Mouse (Mus musculus) heart, embryonic 12.5 days (tissue): ENCODE data around the gene Qdpr. TPM values are rescaled to one million over a fixed set of nuclear protein-coding genes. Genes with fewer than 3 reads are reported as not detected.
A peak's percentile ranks its signal among the peaks of the same experiment; 100 is the strongest.

Source experiments
- ATAC-seq: fragments of 200-750 bp; cut with Nextera tagmentation; 2 replicates; pipeline ENCODE4 v1.8.0; 2017; ENCODE audit warnings: moderate TSS enrichment, moderate library complexity; ENCODE audit not compliant: insufficient number of reproducible peaks, low FRiP score
- H3K27ac ChIP-seq: fragments of 300-500 bp; sonication (generic); 2 replicates; pipeline ENCODE4 v1.5.1; 2016; ENCODE audit warnings: mild to moderate bottlenecking, moderate library complexity; ENCODE audit not compliant: poor library complexity, severe bottlenecking
- H3K27me3 ChIP-seq: fragments of 300-500 bp; sonication (generic); replicated peaks from 2 replicates; pipeline ENCODE4 v1.6.1; 2016; ENCODE audit warnings: mild to moderate bottlenecking, moderate library complexity
- H3K36me3 ChIP-seq: fragments of 300-500 bp; sonication (generic); 2 replicates; pipeline ENCODE4 v1.6.1; 2016; ENCODE audit warnings: mild to moderate bottlenecking, moderate library complexity
- H3K4me1 ChIP-seq: fragments of 300-500 bp; sonication (generic); replicated peaks from 2 replicates; pipeline ENCODE4 v1.6.1; 2016; ENCODE audit warnings: mild to moderate bottlenecking
- H3K4me2 ChIP-seq: fragments of 300-500 bp; sonication (generic); 2 replicates; pipeline ENCODE4 v1.6.1; 2016; ENCODE audit warnings: mild to moderate bottlenecking, moderate library complexity
- H3K4me3 ChIP-seq: fragments of 300-500 bp; sonication (generic); 2 replicates; pipeline ENCODE4 v1.5.1; 2016; ENCODE audit warnings: mild to moderate bottlenecking
- H3K9ac ChIP-seq: fragments of 300-500 bp; sonication (generic); 2 replicates; pipeline ENCODE4 v1.6.1; 2016; ENCODE audit warnings: mild to moderate bottlenecking, moderate library complexity
- H3K9me3 ChIP-seq: fragments of 300-500 bp; sonication (generic); replicated peaks from 2 replicates; pipeline ENCODE4 v1.6.1; 2016; ENCODE audit warnings: mild to moderate bottlenecking, moderate library complexity
- WGBS: fragments of 180-500 bp; shearing (Covaris S2); methylation state at CpG from one replicate; pipeline ENCODE4 v1.1.7; 2016; 5-methylcytosine and 5-hydroxymethylcytosine counted together
- polyA plus RNA-seq: library from polyadenylated mRNA; unstranded; fragments of >200 nt; fragmentation: Nextera tagmentation; extraction: Ambion mirVana; gene quantifications from 2 replicates; pipeline ENCODE4 v1.2.1, GENCODE M21; 2016

Qdpr gene
- polyA plus RNA-seq, 1 experiment from 2014 or later, result 83.9 TPM

DNA sequence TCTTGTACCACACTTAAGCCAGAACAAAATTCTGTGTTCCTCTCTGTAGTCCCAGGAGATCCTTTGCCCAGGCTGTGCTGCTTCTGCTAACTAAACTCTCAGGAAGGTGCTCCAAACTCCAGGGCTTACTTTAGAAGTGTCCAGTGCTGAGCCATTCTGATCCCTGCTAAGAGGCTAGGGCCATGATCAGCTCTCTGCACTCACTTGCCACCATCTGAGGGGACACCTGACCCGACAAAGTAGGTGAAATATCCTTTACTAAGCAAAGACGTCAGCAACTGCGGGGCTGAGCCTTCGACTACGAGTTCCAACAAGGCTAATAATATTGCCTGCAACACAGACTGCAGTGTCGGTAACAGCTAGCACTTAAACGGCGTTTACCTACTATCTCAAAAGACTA lies 830 bp downstream of the Qdpr start:
- Histone ChIP-seq H3K4me1 (peaks cover 10% of the 10 kb centered on the region), H3K36me3 (peaks cover 10% of the 10 kb centered on the region), H3K27me3 (peaks cover 8% of the 10 kb centered on the region; the same call in 1 of the 2 replicates), H3K27ac (no peak overlapping the region), H3K4me3 (peak overlapping the region; percentile 67), H3K9me3 (no peaks in the 10 kb centered on the region), H3K9ac (peak overlapping the region; percentile 81; the same call in 1 of the 2 replicates), H3K4me2 (peak overlapping the region; percentile 87)
- ATAC-seq, result no peak
- 1% methylated on average over 8 of the region's 8 CpGs for WGBS

DNA sequence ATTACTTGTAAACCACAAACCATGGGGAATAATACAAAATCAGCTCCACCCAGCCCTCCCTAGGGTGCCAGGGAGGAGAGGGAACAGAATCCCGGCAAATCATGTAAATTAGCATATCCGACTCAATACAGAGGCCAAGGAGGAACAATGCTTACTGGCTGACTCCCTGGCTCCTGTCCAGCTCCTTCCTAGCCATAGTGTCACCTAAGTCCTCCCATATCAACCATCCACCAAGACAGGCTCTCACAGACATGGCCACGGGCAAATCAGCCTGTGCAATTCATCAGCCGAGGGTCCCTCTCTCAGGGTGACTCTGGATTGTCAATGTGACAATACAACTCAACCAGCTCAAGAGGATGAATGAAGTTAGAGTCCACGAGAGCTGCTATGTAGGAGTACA lies 1.4 kb downstream of the Qdpr start:
- Histone ChIP-seq H3K4me1 (peaks cover 10% of the 10 kb centered on the region), H3K9ac (0 out of 2 replicates have a peak overlapping the region, but pooled peaks have one; percentile 81), H3K36me3 (peaks cover 15% of the 10 kb centered on the region), H3K9me3 (no peaks in the 10 kb centered on the region), H3K4me3 (peak overlapping the region; percentile 67), H3K4me2 (peak overlapping the region; percentile 87), H3K27ac (no peak overlapping the region), H3K27me3 (0 out of 2 replicates have a peak, but pooled peaks cover 6% of the 10 kb centered on the region)
- 46% methylated on average over 5 of the region's 5 CpGs for WGBS
- ATAC-seq, result no peak

DNA sequence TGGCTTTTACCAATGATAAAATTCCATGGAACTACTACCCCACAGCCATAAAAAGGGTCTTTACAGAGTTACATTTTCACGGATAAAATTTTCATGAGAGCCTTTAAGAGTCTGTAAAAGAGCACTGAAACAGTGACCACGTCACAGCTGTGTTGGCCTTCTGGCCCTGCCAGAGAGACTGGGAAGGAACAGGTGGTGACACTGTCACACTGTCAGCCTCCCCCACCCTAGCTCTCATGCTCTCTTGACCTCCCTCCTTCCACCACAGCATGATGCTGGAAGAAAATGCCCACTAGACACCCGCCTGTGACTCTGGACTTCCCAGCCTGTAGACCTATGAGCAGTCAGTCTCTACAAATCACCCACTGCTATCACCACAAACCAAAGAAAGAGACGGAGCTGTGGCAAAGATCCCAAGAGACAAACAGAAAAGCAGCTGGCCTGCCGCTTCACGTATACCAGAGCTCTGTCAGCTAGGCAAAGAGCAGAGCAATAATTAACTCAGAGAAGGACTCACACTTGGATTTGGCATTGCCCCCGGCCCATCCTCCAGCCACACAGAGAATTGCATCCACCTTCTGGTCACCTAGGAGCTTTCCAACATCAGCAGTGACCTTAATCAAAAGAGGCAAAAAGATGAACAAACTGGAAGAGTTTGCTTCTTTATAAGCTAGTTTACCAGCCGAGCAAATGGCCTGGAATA lies 5.8 kb downstream of the Qdpr start:
- Histone ChIP-seq H3K4me1 (peaks cover 9% of the 10 kb centered on the region), H3K4me2 (no peak overlapping the region), H3K9ac (no peak overlapping the region), H3K27ac (no peak overlapping the region), H3K9me3 (no peaks in the 10 kb centered on the region), H3K36me3 (peaks cover 29% of the 10 kb centered on the region), H3K27me3 (no peaks in the 10 kb centered on the region), H3K4me3 (no peak overlapping the region)
- 83% methylated on average over 8 of the region's 8 CpGs for WGBS
- ATAC-seq, result no peak

DNA sequence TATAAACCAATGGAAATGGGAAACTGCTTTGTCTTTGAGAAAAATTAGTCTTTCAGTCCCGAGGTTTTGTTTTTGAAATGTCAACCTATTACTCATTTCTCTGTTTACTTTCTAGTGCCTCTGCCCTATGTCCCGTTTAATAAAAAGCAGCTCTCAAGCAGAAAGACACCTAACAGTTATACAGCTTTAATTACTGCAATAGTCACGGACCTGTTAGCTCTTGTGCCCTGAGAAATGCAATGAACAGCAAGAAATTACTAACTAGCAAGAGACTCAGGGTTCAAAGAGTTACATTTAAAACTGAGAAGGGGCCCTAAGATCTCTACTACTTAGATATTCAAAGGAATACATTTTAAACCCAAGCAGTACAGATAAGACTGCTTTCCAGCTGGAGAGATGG lies 8.3 kb downstream of the Qdpr start:
- ATAC-seq, result no peak
- no peaks in the 10 kb centered on the region for H3K9me3 ChIP-seq
- WGBS, result 84% methylated on average over 3 of the region's 3 CpGs
- H3K36me3 ChIP-seq, result peaks cover 41% of the 10 kb centered on the region
- peaks cover 5% of the 10 kb centered on the region; the same call in 1 of the 2 replicates for H3K27me3 ChIP-seq
- no peak overlapping the region for H3K4me3 ChIP-seq
- no peak overlapping the region for H3K9ac ChIP-seq
- no peak overlapping the region for H3K4me2 ChIP-seq
- H3K4me1 ChIP-seq, result peaks cover 6% of the 10 kb centered on the region; the same call in 1 of the 2 replicates
- H3K27ac ChIP-seq, result no peak overlapping the region

DNA sequence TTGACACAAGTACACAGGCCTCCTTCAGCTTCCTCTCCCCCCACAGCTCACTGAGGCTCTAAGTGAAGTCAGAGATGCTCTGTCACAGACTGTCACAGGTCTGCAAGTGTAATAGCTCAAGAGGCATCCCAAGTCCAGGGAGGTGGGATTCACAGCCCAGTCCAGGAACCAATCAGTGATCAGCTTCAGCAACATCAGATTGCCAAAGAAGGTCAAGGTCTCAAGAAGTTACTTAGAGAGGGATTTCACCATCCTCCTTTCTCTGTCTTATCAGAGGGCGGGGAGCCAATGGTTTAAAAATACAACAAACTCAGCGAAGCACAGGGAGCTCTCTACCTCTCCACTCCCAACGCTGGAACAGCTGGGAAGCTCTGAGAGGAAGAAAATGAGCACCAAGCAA lies 8.9 kb downstream of the Qdpr start:
- Histone ChIP-seq H3K4me3 (no peak overlapping the region), H3K4me1 (peaks cover 6% of the 10 kb centered on the region; the same call in 1 of the 2 replicates), H3K27me3 (peaks cover 5% of the 10 kb centered on the region; the same call in 1 of the 2 replicates), H3K4me2 (no peak overlapping the region), H3K9ac (no peak overlapping the region), H3K9me3 (no peaks in the 10 kb centered on the region), H3K27ac (no peak overlapping the region), H3K36me3 (peaks cover 42% of the 10 kb centered on the region)
- no peak for ATAC-seq
- WGBS, result 33% methylated on average over 3 of the region's 3 CpGs

DNA sequence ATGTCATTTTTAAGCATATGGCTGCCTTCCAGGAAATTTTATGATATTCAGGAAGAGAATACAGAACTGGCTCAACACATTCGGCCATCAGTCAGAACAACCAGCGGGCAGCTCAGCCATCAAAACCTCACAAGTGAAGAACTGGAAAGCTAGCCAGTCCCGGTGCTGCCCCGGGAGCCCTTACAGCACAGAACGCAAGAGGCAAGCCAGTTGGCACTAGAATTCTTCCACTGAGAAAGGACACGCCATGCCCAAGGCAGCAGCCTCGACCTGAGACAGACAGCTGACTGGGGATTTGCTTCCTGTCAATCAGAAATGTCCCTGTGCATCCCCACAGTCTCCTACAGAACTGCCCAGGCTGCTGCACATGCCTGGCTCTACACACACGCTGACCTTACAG lies 11.7 kb downstream of the Qdpr start:
- Histone ChIP-seq H3K4me1 (peaks cover 6% of the 10 kb centered on the region; the same call in 1 of the 2 replicates), H3K36me3 (peaks cover 40% of the 10 kb centered on the region), H3K9ac (no peak overlapping the region), H3K27me3 (peaks cover 5% of the 10 kb centered on the region; the same call in 1 of the 2 replicates), H3K27ac (no peak overlapping the region), H3K9me3 (no peaks in the 10 kb centered on the region), H3K4me3 (no peak overlapping the region), H3K4me2 (no peak overlapping the region)
- 80% methylated on average over 8 of the region's 8 CpGs for WGBS
- no peak for ATAC-seq

DNA sequence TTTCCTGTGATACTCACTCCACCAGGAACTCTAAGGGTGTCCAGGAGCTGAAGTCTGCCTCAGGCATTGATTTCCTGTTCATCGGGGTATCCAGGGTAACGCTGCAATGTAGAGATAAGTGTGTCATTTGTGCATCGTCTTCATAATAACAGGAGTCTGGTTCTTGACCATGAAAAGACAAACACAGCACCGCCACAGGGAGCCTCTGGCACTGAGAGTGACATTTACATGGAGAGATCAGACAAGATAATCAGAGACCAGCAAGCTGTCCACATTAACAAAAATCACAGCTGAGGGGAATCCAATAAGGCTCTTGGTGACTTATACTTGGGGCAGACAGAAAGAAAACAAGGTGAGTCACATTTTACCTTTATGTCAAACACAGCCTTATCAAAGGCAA lies 12.2 kb downstream of the Qdpr start:
- 69% methylated on average over 4 of the region's 4 CpGs for whole genome bisulfite sequencing
- H3K27me3 ChIP-seq, result peaks cover 5% of the 10 kb centered on the region; the same call in 1 of the 2 replicates
- H3K4me3 ChIP-seq, result no peak overlapping the region
- H3K9me3 ChIP-seq, result no peaks in the 10 kb centered on the region
- H3K4me2 ChIP-seq, result no peak overlapping the region
- no peak overlapping the region for H3K9ac ChIP-seq
- peaks cover 6% of the 10 kb centered on the region; the same call in 1 of the 2 replicates for H3K4me1 ChIP-seq
- no peak for ATAC-seq
- no peak overlapping the region for H3K27ac ChIP-seq
- peaks cover 42% of the 10 kb centered on the region for H3K36me3 ChIP-seq

DNA sequence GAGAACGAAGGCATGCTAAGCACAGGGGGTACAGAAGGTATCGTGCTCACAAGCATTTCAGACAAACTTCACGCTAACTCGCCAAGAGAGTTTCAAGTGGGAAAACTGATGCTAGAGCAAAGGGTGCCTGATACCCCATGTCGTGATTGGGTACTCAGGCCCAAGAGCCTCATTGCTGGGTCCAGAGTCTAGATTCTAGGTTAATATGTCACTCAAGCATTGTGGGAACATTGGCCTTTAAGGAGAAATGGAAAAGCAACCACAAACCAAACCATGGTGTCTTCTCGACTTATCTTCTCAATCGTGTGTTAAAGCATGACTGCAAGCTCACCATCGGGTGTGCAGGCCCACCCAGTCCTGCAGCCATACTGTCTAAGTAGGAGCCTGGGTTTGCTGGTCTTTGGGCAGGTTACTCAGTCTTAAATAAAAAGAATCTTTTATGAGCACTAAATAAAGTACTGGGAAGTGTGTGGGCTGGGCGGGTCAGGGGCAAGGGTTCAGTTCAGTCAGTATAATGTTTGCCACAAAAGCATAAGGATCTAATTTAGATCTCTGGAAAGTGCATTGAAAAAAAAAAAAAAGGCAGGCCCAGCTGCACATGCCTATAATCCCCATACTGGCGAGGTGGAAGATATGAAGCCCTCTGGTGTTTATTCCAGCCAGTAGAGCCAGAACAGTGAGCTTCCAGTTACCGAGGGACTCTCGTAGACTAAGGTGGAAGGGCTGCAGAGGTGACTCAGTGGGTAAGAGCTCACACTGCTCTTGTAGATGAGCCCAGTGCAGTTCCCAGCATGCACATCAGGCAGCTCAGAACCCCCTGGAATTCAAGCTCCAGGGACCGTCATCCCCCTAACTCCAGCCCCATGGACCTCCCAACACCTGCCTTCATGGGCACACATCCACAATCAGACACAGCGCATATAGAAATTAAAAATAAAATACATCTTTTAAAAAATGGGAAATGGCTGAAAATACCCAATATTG lies 13.8 kb downstream of the Qdpr start:
- H3K4me2 ChIP-seq, result no peak overlapping the region
- H3K4me3 ChIP-seq, result no peak overlapping the region
- peaks cover 5% of the 10 kb centered on the region; the same call in 1 of the 2 replicates for H3K27me3 ChIP-seq
- ATAC-seq, result no peak
- H3K4me1 ChIP-seq, result peaks cover 6% of the 10 kb centered on the region; the same call in 1 of the 2 replicates
- no peak overlapping the region for H3K27ac ChIP-seq
- WGBS, result 85% methylated on average over 14 of the region's 14 CpGs
- H3K9ac ChIP-seq, result no peak overlapping the region
- no peaks in the 10 kb centered on the region for H3K9me3 ChIP-seq
- H3K36me3 ChIP-seq, result peaks cover 49% of the 10 kb centered on the region

DNA sequence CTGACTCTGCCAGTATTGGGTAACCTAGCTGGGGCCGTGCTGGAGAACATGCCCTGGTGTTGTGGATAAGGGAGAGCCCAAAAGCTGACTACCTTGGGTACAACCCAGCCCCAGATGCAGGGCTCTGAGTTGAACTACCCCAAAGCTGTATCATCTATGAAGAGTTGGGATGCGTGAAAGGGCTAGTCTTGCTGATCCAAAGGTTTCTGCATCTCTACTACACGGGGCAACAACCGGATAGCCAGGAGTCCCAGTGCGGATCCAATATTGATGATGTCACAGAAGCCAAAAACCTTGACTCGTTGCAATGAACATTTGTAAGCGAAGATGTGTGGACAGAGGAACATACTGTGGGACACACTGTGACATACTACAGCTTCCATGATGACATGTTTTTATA lies 22.1 kb downstream of the Qdpr start:
- H3K4me2 ChIP-seq, result no peak overlapping the region
- no peak overlapping the region for H3K4me3 ChIP-seq
- 0 out of 2 replicates have a peak, but pooled peaks cover 9% of the 10 kb centered on the region for H3K36me3 ChIP-seq
- WGBS, result 89% methylated on average over 7 of the region's 7 CpGs
- no peaks in the 10 kb centered on the region for H3K27me3 ChIP-seq
- H3K4me1 ChIP-seq, result no peaks in the 10 kb centered on the region; the same call in 1 of the 2 replicates
- no peak overlapping the region for H3K27ac ChIP-seq
- ATAC-seq, result no peak
- H3K9me3 ChIP-seq, result no peaks in the 10 kb centered on the region
- H3K9ac ChIP-seq, result no peak overlapping the region

DNA sequence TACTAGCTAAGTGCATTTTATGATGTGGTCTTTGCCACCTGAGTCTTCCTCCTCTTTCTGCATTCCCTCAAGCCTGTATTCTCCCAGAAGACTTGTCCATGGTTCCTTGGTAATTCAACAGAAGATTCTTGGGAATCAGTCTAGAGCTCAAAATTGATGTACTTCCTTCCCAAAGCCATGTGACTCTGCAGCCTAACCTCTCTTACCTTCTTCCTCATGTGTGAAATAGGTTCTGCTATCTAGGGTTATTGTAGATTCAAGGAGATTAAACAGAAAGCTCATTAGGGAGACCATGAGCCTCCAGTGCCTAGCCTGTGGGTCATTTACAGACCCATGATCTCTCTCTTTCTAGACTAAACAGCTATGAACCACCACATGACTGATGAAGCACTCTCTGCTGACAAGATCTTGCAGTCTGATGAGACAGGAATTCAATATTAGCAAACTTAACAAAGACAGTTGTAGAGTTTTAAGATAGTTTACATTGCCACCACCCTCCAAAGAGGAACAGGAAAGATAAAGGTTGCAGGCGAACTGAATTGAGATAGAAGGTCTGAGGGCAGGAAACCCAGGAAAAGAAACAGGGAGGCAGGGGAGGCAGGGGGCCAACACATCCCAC lies 23.5 kb downstream of the Qdpr start:
- Histone ChIP-seq H3K36me3 (no peaks in the 10 kb centered on the region), H3K27ac (no peak overlapping the region), H3K4me3 (no peak overlapping the region), H3K4me2 (no peak overlapping the region), H3K4me1 (no peaks in the 10 kb centered on the region; the same call in none of the 2 replicates), H3K9me3 (no peaks in the 10 kb centered on the region), H3K27me3 (no peaks in the 10 kb centered on the region), H3K9ac (no peak overlapping the region)
- 41% methylated on average over 1 of the region's 1 CpGs for WGBS
- ATAC-seq, result no peak
